Mouse (Mus musculus) embryonic fibroblast, embryonic 13.5 days (primary cell): ENCODE measurements around the gene Fdxr.

Experiments
- CTCF ChIP-seq: IDR thresholded peaks from 2 replicates; pipeline ENCODE4 v1.5.1; 2011; ENCODE audit warnings: mild to moderate bottlenecking, control low read depth, low read length, moderate library complexity, borderline replicate concordance; ENCODE audit not compliant: insufficient read depth
- POLR2A ChIP-seq: IDR thresholded peaks from 2 replicates; pipeline ENCODE4 v1.6.1; 2011; ENCODE audit warnings: low read depth, mild to moderate bottlenecking, control low read depth, low read length, moderate library complexity

DNA sequence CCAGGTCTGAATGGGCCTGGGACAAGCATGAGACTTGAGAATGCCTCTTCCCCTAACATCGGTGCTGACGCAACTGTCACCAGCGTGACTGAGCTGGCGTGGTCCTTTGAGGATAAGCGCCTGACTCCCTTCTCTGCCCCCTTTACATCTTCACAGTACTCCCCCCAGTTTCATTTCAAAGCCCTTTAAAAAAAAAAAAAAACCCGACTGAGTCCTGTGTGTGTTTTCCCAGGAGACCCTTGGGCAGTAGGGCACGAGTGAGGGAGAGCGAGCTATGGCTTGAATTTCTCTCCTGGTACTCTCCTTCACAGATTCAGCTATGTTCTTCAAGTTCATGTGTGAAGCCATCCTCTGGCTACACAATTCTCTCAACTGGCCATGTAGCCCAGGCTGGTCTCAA is 21.3 kb upstream of the Fdxr start:
- TF ChIP-seq CTCF (no peak), POLR2A (no peak)
